Mouse (Mus musculus) kidney, embryonic 14.5 days (tissue): ENCODE data around the gene Csdc2. TPM values are rescaled to one million over a fixed set of nuclear protein-coding genes. Genes with fewer than 3 reads are reported as not detected.

Experiments
- ATAC-seq: fragments of 200-750 bp; cut with Nextera tagmentation; 2 replicates; pipeline ENCODE4 v1.8.0; 2017; ENCODE audit warnings: moderate number of reproducible peaks, mild to moderate bottlenecking, moderate TSS enrichment, moderate library complexity; ENCODE audit not compliant: low FRiP score, low TSS enrichment
- H3K27ac ChIP-seq: fragments of 300-500 bp; sonication (generic); 2 replicates; pipeline ENCODE4 v1.5.1; 2014; ENCODE audit warnings: low read depth, mild to moderate bottlenecking, low read length, moderate library complexity, mixed read lengths
- H3K27me3 ChIP-seq: fragments of 300-500 bp; sonication (generic); 2 replicates; pipeline ENCODE4 v1.6.1; 2014; ENCODE audit warnings: mild to moderate bottlenecking, low read length; ENCODE audit not compliant: control insufficient read depth, insufficient read depth
- H3K36me3 ChIP-seq: fragments of 300-500 bp; sonication (generic); 2 replicates; pipeline ENCODE4 v1.6.1; 2014; ENCODE audit warnings: low read length, mixed read lengths; ENCODE audit not compliant: control insufficient read depth, insufficient read depth
- H3K4me1 ChIP-seq: fragments of 300-500 bp; sonication (generic); 2 replicates; pipeline ENCODE4 v1.6.1; 2014; ENCODE audit warnings: low read length, mixed read lengths; ENCODE audit not compliant: control insufficient read depth, insufficient read depth
- H3K4me2 ChIP-seq: fragments of 300-500 bp; sonication (generic); replicated peaks from 2 replicates; pipeline ENCODE4 v1.6.1; 2014; ENCODE audit warnings: low read depth, mild to moderate bottlenecking, low read length
- H3K4me3 ChIP-seq: fragments of 300-500 bp; sonication (generic); 2 replicates; pipeline ENCODE4 v1.5.1; 2014; ENCODE audit warnings: mild to moderate bottlenecking, low read length
- H3K9ac ChIP-seq: fragments of 300-500 bp; sonication (generic); 2 replicates; pipeline ENCODE4 v1.6.1; 2014; ENCODE audit warnings: low read depth, mild to moderate bottlenecking, low read length, moderate library complexity
- H3K9me3 ChIP-seq: fragments of 300-500 bp; sonication (generic); 2 replicates; pipeline ENCODE4 v1.6.1; 2016; ENCODE audit warnings: low read length; ENCODE audit not compliant: control insufficient read depth
- WGBS: fragments of 180-500 bp; shearing (Covaris S2); extraction: QIAGEN DNeasy Blood & Tissue Kit; methylation state at CpG from one replicate; pipeline ENCODE4 v1.1.7; 2014; 5-methylcytosine and 5-hydroxymethylcytosine counted together
- polyA plus RNA-seq: library from polyadenylated mRNA; unstranded; fragments of >200 nt; fragmentation: Nextera tagmentation; extraction: Ambion mirVana; gene quantifications from 2 replicates; pipeline ENCODE4 v1.2.1, GENCODE M21; 2014

Gene Csdc2
- polyA plus RNA-seq, 1 experiment from 2014 or later: 28.1 TPM

DNA sequence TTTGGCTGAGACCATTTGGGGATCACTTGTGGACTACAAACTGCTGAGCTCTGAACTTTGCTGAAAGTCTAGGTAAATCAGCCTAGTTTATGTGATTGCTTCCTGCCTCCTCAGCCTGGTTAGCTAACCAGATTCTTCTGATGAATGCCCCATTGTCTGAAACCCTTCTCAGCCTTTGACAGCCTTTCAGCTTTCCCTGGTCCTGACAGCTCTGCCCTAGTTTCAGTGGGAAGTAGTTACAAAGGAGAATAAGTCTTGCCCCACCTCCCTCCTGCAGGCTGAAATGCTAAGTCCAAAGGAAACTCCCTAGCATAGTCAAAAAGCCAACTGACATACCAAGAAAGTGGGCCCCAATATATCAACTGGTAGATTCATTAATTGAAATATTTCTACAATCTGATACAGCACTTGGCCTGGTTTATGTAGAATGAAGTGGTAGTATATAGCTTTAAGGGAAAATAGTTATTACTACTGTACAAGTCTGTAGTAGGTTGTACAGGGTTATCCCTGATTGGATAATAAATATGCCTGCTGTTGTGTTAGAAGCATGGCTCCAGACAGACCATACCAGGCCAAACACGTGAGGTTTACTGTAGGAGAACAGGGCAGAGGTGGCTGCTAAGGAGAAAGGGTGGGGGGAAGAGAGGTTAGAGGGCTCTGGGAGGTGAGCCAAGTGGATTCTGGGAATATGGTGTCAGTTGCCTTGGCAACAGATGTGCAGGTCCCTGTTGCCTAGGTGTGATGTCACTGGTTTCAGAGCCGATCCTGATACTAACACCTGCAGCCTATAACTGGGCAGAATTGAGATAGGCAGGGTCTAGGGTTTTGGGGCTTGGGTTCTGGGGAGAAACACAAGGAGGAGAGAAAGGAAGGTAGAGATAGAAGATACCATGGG lies 49.0 kb downstream of the Csdc2 start:
- no peak overlapping the region for H3K27ac ChIP-seq
- H3K4me1 ChIP-seq: no peaks in the 10 kb centered on the region
- H3K9me3 ChIP-seq: no peaks in the 10 kb centered on the region
- no peaks in the 10 kb centered on the region for H3K27me3 ChIP-seq
- H3K9ac ChIP-seq: no peak overlapping the region
- no peaks in the 10 kb centered on the region for H3K36me3 ChIP-seq
- ATAC-seq: no peak
- no peak overlapping the region for H3K4me2 ChIP-seq
- no peak overlapping the region for H3K4me3 ChIP-seq
- 54% methylated on average over 2 of the region's 2 CpGs for WGBS

- Histone ChIP-seq H3K4me1 (no peaks in the 10 kb centered on the region), H3K27ac (no peak within 1 kb of the TSS), H3K27me3 (no peaks in the 10 kb centered on the region), H3K9me3 (no peaks in the 10 kb centered on the region), H3K4me3 (no peak within 1 kb of the TSS), H3K4me2 (no peak within 1 kb of the TSS), H3K9ac (no peak within 1 kb of the TSS), H3K36me3 (no peaks in the 10 kb centered on the region)
- 81% methylated on average over 3 of the region's 3 CpGs for WGBS
- no peak for ATAC-seq
Measured at GRCm38 (mm10) chr15:81987646-81988045, 51.1 kb downstream of the Csdc2 start, which contains the start of gene Xrcc6. Gene Xrcc6, plus strand, starts transcription at chr15:81987835.

GRCm38 (mm10) chr15:81989371-81990062 lies 53.0 kb downstream of the Csdc2 start:
- Histone ChIP-seq H3K9me3 (no peaks in the 10 kb centered on the region), H3K27ac (no peak overlapping the region; the same call in 1 of the 2 replicates), H3K27me3 (no peaks in the 10 kb centered on the region), H3K4me1 (no peaks in the 10 kb centered on the region), H3K36me3 (peaks cover 8% of the 10 kb centered on the region), H3K9ac (peak overlapping the region; percentile 31; the same call in 1 of the 2 replicates), H3K4me3 (no peak overlapping the region), H3K4me2 (no peak overlapping the region)
- peak; percentile 41; the same call in 1 of the 2 replicates for ATAC-seq
- 46% methylated on average over 11 of the region's 11 CpGs for WGBS

DNA sequence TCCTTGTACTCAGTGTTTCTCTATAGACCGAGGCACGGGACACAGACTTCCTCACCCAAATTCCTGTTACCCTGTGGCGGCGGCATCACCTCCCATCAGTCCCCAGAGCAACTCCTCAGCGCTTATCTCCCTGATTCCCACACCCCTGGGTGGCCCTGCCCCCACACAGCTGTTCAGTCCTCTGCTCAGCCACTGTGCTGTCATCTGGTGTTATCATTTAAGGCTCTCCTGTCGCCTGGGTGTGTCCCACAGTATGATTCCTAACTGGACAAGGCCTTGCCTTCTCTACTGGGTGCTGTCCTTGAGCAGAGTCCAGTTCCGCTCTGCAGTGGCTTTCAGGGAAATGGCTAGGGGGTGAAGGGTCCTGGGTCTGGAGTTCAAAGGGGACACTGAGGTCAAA lies 54.0 kb downstream of the Csdc2 start:
- no peaks in the 10 kb centered on the region for H3K9me3 ChIP-seq
- peaks cover 16% of the 10 kb centered on the region for H3K36me3 ChIP-seq
- no peaks in the 10 kb centered on the region for H3K4me1 ChIP-seq
- no peak overlapping the region for H3K4me3 ChIP-seq
- ATAC-seq: no peak
- no peak overlapping the region for H3K9ac ChIP-seq
- H3K4me2 ChIP-seq: no peak overlapping the region
- no peaks in the 10 kb centered on the region for H3K27me3 ChIP-seq
- WGBS: 56% methylated on average over 7 of the region's 7 CpGs
- H3K27ac ChIP-seq: no peak overlapping the region

- WGBS: 61% methylated on average over 6 of the region's 6 CpGs
- H3K4me3 ChIP-seq: no peak overlapping the region
- ATAC-seq: no peak
- no peaks in the 10 kb centered on the region for H3K27me3 ChIP-seq
- H3K9me3 ChIP-seq: no peaks in the 10 kb centered on the region
- no peak overlapping the region for H3K9ac ChIP-seq
- peaks cover 37% of the 10 kb centered on the region for H3K36me3 ChIP-seq
- no peak overlapping the region for H3K4me2 ChIP-seq
- H3K4me1 ChIP-seq: no peaks in the 10 kb centered on the region
- H3K27ac ChIP-seq: no peak overlapping the region
Measured at GRCm38 (mm10) chr15:81993992-81994391, 57.4 kb downstream of the Csdc2 start.

Other genes with a start within 250 kb of the Csdc2 start
- gene Chadl, start 239.5 kb upstream of the Csdc2 start, polyA plus RNA-seq: 5.0 and 5.3 TPM in 2 replicates
- 46.3 and 60.5 TPM in 2 replicates for gene Zc3h7b, start 191.7 kb upstream of the Csdc2 start, polyA plus RNA-seq
- 85.0 and 100.0 TPM in 2 replicates for gene Rangap1, start 191.2 kb upstream of the Csdc2 start, polyA plus RNA-seq
- 16.1 and 19.2 TPM in 2 replicates for gene Tef, start 134.3 kb upstream of the Csdc2 start, polyA plus RNA-seq
- gene Tob2, start 78.0 kb upstream of the Csdc2 start, polyA plus RNA-seq: 19.4 and 24.1 TPM in 2 replicates
- gene Phf5a, start 64.8 kb upstream of the Csdc2 start, polyA plus RNA-seq: 192 and 223 TPM in 2 replicates
- gene Aco2, start 64.5 kb upstream of the Csdc2 start, polyA plus RNA-seq: 123 and 191 TPM in 2 replicates
- gene Polr3h, start 10.5 kb upstream of the Csdc2 start, polyA plus RNA-seq: 76.5 and 78.9 TPM in 2 replicates
- gene Pmm1, start 24.2 kb downstream of the Csdc2 start, polyA plus RNA-seq: 28.3 and 33.0 TPM in 2 replicates
- gene 1700029P11Rik, start 43.8 kb downstream of the Csdc2 start, polyA plus RNA-seq: not detected in 2 replicates
- 71.9 and 87.6 TPM in 2 replicates for gene Xrcc6, start 51.1 kb downstream of the Csdc2 start, polyA plus RNA-seq
- gene Desi1, start 97.1 kb downstream of the Csdc2 start, polyA plus RNA-seq: 18.9 and 33.0 TPM in 2 replicates
- 342 and 399 TPM in 2 replicates for gene Snu13, start 110.8 kb downstream of the Csdc2 start, polyA plus RNA-seq
- not detected in 2 replicates for gene 4930407I10Rik, start 122.4 kb downstream of the Csdc2 start, polyA plus RNA-seq
- 0.07 TPM in 1 of 2 replicates, not detected in the other for gene Mei1, start 133.2 kb downstream of the Csdc2 start, polyA plus RNA-seq
- gene Ccdc134, start 191.2 kb downstream of the Csdc2 start, polyA plus RNA-seq: 12.8 and 19.6 TPM in 2 replicates
- gene Srebf2, start 210.4 kb downstream of the Csdc2 start, polyA plus RNA-seq: 76.9 and 114 TPM in 2 replicates